Mouse (Mus musculus): ENCODE data around the gene Nxph3. TPM values are rescaled to one million over a fixed set of nuclear protein-coding genes. Genes with fewer than 3 reads are reported as not detected.
"Not testable (repeated sequence)": the region's sequence is repeated elsewhere in the genome, so short reads cannot be mapped to it uniquely, and the experiment has no call there.

The Nxph3 gene
- polyA plus RNA-seq, 1 experiment, result 0.34 TPM

DNA sequence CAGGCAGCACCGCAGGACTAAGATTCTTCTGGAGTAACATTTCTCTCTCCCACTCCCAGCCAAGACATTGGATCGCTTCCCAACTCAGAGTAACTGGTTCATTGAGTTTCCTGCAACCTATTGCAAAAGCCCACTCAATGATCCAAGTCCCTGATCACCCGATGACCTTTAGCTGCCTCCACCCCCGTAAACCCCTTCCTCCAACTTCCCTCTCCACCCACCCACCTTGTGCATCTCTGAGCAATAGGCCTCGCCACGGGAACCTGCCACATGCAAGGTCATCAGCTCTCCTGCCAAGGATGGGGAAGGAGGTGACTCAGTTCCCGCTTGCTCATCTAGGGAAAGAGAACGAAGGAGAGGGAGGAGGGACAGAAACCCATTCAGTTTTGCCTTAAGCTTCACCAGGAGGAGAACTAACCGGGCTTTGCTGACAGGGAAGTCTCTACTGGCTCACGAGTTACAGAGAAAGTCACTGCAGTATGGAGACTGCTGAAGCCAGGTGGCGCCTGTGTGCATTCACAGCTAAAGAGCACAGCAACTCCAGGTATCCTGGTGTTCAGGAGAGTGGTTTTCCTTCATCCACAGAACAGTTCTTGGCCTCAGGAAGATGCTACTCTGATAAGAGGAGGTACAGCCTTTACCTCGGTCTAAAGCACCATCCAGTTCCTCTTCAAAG is 7.2 kb downstream of the Nxph3 start:
- H3K36me3 ChIP-seq (ENCODE audit: control insufficient read depth, insufficient read depth, low read length), result no peaks in the 10 kb centered on the region
- no peak for DNase-seq
- H3K4me3 ChIP-seq (ENCODE audit: control insufficient read depth, insufficient read depth, low read length), result no peak overlapping the region
- no peak for TF ChIP-seq CTCF (IDR thresholded peaks at IDR 0.05; ENCODE audit: borderline replicate concordance, control insufficient read depth, extremely low read depth, insufficient read depth, low read length, poor library complexity)
- H3K4me1 ChIP-seq (replicated peaks; ENCODE audit: control insufficient read depth, insufficient read depth, low read length), result no peaks in the 10 kb centered on the region
- 56% methylated on average over 12 of the region's 12 CpGs for WGBS
- no peak overlapping the region for H3K27ac ChIP-seq (ENCODE audit: control insufficient read depth, insufficient read depth, low read length)
- H3K27me3 ChIP-seq (ENCODE audit: control insufficient read depth, insufficient read depth, low read length), result no peaks in the 10 kb centered on the region

DNA sequence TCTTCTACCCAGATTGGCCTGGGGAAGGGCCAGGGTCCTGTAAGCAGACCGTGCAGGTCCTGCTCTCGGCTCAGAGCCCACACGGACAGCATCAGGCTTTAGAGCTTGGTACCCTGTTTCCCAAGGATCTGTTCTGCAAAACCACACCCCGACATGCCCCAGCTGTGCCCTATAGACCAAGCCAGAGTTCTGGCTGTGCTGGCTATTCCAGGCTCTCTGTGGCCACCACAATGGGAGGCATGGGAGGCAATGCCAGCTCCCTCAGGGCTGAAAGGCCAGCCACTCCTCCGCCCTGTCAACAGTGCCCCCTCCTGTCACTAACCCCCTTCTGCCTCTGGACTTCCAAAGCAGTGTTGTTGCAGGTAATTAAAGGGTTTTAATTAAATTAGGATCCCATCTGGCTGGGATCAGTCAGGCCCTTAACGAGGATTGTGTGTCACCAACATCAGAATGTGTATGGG is 10.1 kb downstream of the Nxph3 start:
- no peak for DNase-seq
- Histone ChIP-seq H3K27ac (ENCODE audit: control insufficient read depth, insufficient read depth, low read length) (no peak overlapping the region), H3K4me1 (replicated peaks; ENCODE audit: control insufficient read depth, insufficient read depth, low read length) (no peaks in the 10 kb centered on the region), H3K4me3 (ENCODE audit: control insufficient read depth, insufficient read depth, low read length) (no peak overlapping the region), H3K27me3 (ENCODE audit: control insufficient read depth, insufficient read depth, low read length) (no peaks in the 10 kb centered on the region), H3K36me3 (ENCODE audit: control insufficient read depth, insufficient read depth, low read length) (no peaks in the 10 kb centered on the region)
- TF ChIP-seq CTCF (IDR thresholded peaks at IDR 0.05; ENCODE audit: borderline replicate concordance, control insufficient read depth, extremely low read depth, insufficient read depth, low read length, poor library complexity) (no peak), POLR2A (IDR thresholded peaks at IDR 0.05; ENCODE audit: control insufficient read depth, extremely low read depth, insufficient read depth, low read length, poor library complexity) (no peak)
- WGBS, result 98% methylated on average over 6 of the region's 6 CpGs

DNA sequence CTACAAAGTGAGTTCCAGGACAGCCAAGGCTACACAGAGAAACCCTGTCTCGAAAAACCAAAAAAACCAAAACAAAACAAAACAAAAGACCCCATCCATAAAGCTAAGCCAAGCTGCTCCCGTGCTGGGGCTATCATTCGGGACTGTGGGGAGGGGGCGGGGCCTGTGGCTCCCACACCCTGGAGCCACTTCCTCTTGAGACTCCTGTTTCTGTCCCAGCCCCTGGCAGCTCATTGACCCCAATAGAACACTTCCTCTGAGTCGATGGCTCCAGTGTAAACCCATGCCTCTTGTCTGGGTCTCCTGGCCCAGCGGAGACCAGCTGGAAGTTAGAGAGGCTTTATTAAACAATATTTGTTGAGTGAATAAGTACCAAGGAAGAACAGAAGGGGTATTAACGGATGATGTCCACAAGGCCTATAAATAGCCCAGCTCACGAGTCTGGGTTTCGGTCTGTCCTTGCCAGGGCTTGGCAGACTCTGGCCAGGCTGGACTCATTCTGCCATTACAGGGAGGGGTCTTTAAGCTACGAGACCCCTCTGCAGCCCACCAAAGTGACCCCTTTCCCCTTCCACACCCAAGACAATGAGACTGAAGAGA is 10.7 kb downstream of the Nxph3 start:
- Histone ChIP-seq H3K4me1 (replicated peaks; ENCODE audit: control insufficient read depth, insufficient read depth, low read length) (no peaks in the 10 kb centered on the region), H3K27ac (ENCODE audit: control insufficient read depth, insufficient read depth, low read length) (no peak overlapping the region), H3K36me3 (ENCODE audit: control insufficient read depth, insufficient read depth, low read length) (no peaks in the 10 kb centered on the region), H3K4me3 (ENCODE audit: control insufficient read depth, insufficient read depth, low read length) (no peak overlapping the region), H3K27me3 (ENCODE audit: control insufficient read depth, insufficient read depth, low read length) (no peaks in the 10 kb centered on the region)
- WGBS, result 58% methylated on average over 10 of the region's 10 CpGs
- no peak for DNase-seq
- TF ChIP-seq CTCF (IDR thresholded peaks at IDR 0.05; ENCODE audit: borderline replicate concordance, control insufficient read depth, extremely low read depth, insufficient read depth, low read length, poor library complexity) (no peak), POLR2A (IDR thresholded peaks at IDR 0.05; ENCODE audit: control insufficient read depth, extremely low read depth, insufficient read depth, low read length, poor library complexity) (no peak)

DNA sequence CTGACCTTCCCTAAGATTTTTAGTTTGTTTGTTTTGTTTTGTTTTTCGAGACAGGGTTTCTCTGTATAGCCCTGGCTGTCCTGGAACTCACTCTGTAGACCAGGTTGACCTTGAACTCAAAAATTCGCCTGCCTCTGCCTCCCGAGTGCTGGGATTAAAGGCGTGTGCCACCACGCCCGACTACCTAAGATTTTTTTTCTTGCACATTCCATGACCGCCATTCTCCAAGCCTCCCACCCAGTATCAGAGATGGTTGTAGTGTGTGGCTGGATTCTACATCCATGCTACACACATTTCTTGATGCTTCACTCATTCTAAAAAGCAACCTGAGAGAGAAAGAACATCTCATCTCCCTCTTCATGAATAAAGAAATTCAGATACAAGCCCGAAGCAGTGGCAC is 12.5 kb downstream of the Nxph3 start:
- H3K27ac ChIP-seq (ENCODE audit: control insufficient read depth, insufficient read depth, low read length); DNase-seq; H3K4me3 ChIP-seq (ENCODE audit: control insufficient read depth, insufficient read depth, low read length); H3K27me3 ChIP-seq (ENCODE audit: control insufficient read depth, insufficient read depth, low read length); H3K4me1 ChIP-seq (replicated peaks; ENCODE audit: control insufficient read depth, insufficient read depth, low read length); H3K36me3 ChIP-seq (ENCODE audit: control insufficient read depth, insufficient read depth, low read length): not testable (repeated sequence)
- WGBS, result 91% methylated on average over 8 of the region's 8 CpGs

DNA sequence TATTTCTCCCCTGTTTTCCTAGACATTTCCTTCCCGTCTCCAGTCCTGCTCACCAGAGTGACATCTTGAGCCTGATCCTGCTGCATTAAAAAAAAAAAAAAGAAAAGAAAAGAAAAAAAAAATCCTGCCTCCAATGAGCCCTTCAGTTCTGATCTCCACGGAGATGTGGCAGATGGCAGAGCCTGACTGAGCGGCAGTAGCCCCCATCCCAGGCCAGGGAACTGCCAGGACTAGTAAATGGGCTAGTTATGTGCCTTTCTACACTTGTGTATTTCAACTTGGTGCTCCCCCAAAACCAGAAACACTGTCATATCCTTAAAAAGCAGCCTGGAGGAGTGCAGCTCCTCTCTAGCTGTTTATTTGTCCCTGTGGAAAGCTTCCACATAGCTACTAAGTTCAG is 13.5 kb downstream of the Nxph3 start:
- H3K27ac ChIP-seq (ENCODE audit: control insufficient read depth, insufficient read depth, low read length), result no peak overlapping the region
- WGBS, result 78% methylated on average over 3 of the region's 3 CpGs
- no peaks in the 10 kb centered on the region for H3K27me3 ChIP-seq (ENCODE audit: control insufficient read depth, insufficient read depth, low read length)
- no peak overlapping the region for H3K4me3 ChIP-seq (ENCODE audit: control insufficient read depth, insufficient read depth, low read length)
- no peaks in the 10 kb centered on the region for H3K4me1 ChIP-seq (replicated peaks; ENCODE audit: control insufficient read depth, insufficient read depth, low read length)
- no peak for DNase-seq
- TF ChIP-seq POLR2A (IDR thresholded peaks at IDR 0.05; ENCODE audit: control insufficient read depth, extremely low read depth, insufficient read depth, low read length, poor library complexity) (no peak), CTCF (IDR thresholded peaks at IDR 0.05; ENCODE audit: borderline replicate concordance, control insufficient read depth, extremely low read depth, insufficient read depth, low read length, poor library complexity) (no peak)
- H3K36me3 ChIP-seq (ENCODE audit: control insufficient read depth, insufficient read depth, low read length), result no peaks in the 10 kb centered on the region

DNA sequence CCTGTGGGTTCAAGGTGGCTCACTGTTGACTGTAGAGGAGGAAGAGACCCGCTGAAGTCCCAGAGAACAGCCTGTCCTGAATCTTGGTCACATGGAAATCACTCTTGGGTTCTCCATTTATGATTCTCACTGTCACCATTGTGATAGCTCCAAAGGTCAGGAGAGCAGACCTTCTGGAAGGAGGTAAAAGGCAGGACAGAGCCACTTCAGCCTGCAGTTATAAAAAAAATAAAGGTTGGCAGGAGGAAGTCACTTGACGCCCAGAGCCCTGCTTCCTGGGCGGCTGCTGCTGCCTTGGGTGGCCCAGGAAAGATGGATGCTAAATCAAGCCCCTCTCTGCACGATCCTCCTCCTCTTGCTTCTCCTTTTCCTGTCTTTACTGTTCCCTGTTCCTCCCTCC is 14.0 kb downstream of the Nxph3 start:
- 25% methylated on average over 4 of the region's 4 CpGs for WGBS
- no peak overlapping the region for H3K4me3 ChIP-seq (ENCODE audit: control insufficient read depth, insufficient read depth, low read length)
- H3K27ac ChIP-seq (ENCODE audit: control insufficient read depth, insufficient read depth, low read length), result no peak overlapping the region
- no peaks in the 10 kb centered on the region for H3K27me3 ChIP-seq (ENCODE audit: control insufficient read depth, insufficient read depth, low read length)
- no peaks in the 10 kb centered on the region for H3K4me1 ChIP-seq (replicated peaks; ENCODE audit: control insufficient read depth, insufficient read depth, low read length)
- H3K36me3 ChIP-seq (ENCODE audit: control insufficient read depth, insufficient read depth, low read length), result no peaks in the 10 kb centered on the region
- DNase-seq, result no peak
- TF ChIP-seq POLR2A (IDR thresholded peaks at IDR 0.05; ENCODE audit: control insufficient read depth, extremely low read depth, insufficient read depth, low read length, poor library complexity), result no peak
- TF ChIP-seq CTCF (IDR thresholded peaks at IDR 0.05; ENCODE audit: borderline replicate concordance, control insufficient read depth, extremely low read depth, insufficient read depth, low read length, poor library complexity), result no peak

DNA sequence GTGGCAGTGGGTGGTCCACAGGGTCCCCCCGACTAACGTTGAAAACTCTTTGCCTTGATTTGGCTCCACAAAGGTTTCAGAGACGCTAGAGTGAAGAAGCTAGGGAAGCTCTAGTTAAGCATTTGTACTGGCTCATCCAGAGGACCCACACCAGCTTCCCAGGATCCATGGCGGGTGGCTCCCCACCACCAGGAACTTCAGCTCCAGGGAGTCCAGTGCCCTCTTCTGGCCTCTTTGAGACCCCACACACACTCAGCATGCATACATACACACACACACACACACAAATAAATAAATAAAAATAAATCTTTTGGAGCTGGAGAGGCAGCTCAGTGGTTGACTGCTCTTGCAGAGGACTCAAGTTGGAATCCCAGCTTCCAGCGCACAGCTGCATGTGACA is 16.4 kb downstream of the Nxph3 start:
- TF ChIP-seq CTCF (IDR thresholded peaks at IDR 0.05; ENCODE audit: borderline replicate concordance, control insufficient read depth, extremely low read depth, insufficient read depth, low read length, poor library complexity) (no peak), POLR2A (IDR thresholded peaks at IDR 0.05; ENCODE audit: control insufficient read depth, extremely low read depth, insufficient read depth, low read length, poor library complexity) (no peak)

More for the DNA sequence above, 16.4 kb downstream of the Nxph3 start:
- Histone ChIP-seq H3K27me3 (ENCODE audit: control insufficient read depth, insufficient read depth, low read length) (no peaks in the 10 kb centered on the region), H3K36me3 (ENCODE audit: control insufficient read depth, insufficient read depth, low read length) (peaks cover 15% of the 10 kb centered on the region), H3K4me1 (replicated peaks; ENCODE audit: control insufficient read depth, insufficient read depth, low read length) (no peaks in the 10 kb centered on the region), H3K4me3 (ENCODE audit: control insufficient read depth, insufficient read depth, low read length) (no peak overlapping the region), H3K27ac (ENCODE audit: control insufficient read depth, insufficient read depth, low read length) (no peak overlapping the region)
- WGBS, result 98% methylated on average over 5 of the region's 5 CpGs
- DNase-seq, result no peak
